Mouse (Mus musculus): ENCODE results near the gene Tmprss9.

- TF ChIP-seq CTCF (IDR thresholded peaks at IDR 0.05; ENCODE audit: extremely low read depth, insufficient read length, insufficient replicate concordance, low read depth, low read length) (no peak), POLR2A (IDR thresholded peaks at IDR 0.05; ENCODE audit: low read depth, low read length) (peak; percentile 70)
Measured at GRCm38 (mm10) chr10:80826151-80827062, 45.2 kb upstream of the Tmprss9 start, which contains the start of gene Oaz1.
